Mouse (Mus musculus) heart, embryonic 11.5 days (tissue): ENCODE measurements around the gene Olfr430. TPM values are rescaled to one million over a fixed set of nuclear protein-coding genes. Genes with fewer than 3 reads are reported as not detected.
"Not testable (repeated sequence)": the region's sequence is repeated elsewhere in the genome, so short reads cannot be mapped to it uniquely, and the experiment has no call there.

Experiments used
- ATAC-seq: fragments of 200-750 bp; cut with Nextera tagmentation; replicated peaks from 2 replicates; pipeline ENCODE4 v1.8.0; 2017; ENCODE audit warnings: moderate library complexity; ENCODE audit not compliant: insufficient number of reproducible peaks, low FRiP score, low TSS enrichment
- H3K27ac ChIP-seq: fragments of 300-500 bp; sonication (generic); 2 replicates; pipeline ENCODE4 v1.5.1; 2014; ENCODE audit warnings: mild to moderate bottlenecking, low read depth, low read length
- H3K27me3 ChIP-seq: fragments of 300-500 bp; sonication (generic); 2 replicates; pipeline ENCODE4 v1.6.1; 2014; ENCODE audit warnings: mild to moderate bottlenecking, low read length, mixed read lengths; ENCODE audit not compliant: control insufficient read depth, insufficient read depth
- H3K36me3 ChIP-seq: fragments of 300-500 bp; sonication (generic); 2 replicates; pipeline ENCODE4 v1.6.1; 2014; ENCODE audit warnings: mild to moderate bottlenecking, low read length, moderate library complexity, mixed read lengths; ENCODE audit not compliant: control insufficient read depth, insufficient read depth
- H3K4me1 ChIP-seq: fragments of 300-500 bp; sonication (generic); 2 replicates; pipeline ENCODE4 v1.6.1; 2014; ENCODE audit warnings: low read length; ENCODE audit not compliant: control insufficient read depth, insufficient read depth
- H3K4me2 ChIP-seq: fragments of 300-500 bp; sonication (generic); 2 replicates; pipeline ENCODE4 v1.6.1; 2014; ENCODE audit warnings: mild to moderate bottlenecking, moderate library complexity
- H3K4me3 ChIP-seq: fragments of 300-500 bp; sonication (generic); 2 replicates; pipeline ENCODE4 v1.5.1; 2014; ENCODE audit warnings: low read depth, low read length
- H3K9ac ChIP-seq: fragments of 300-500 bp; sonication (generic); 2 replicates; pipeline ENCODE4 v1.6.1; 2014; ENCODE audit warnings: mild to moderate bottlenecking, low read depth, low read length, moderate library complexity
- H3K9me3 ChIP-seq: fragments of 300-500 bp; sonication (generic); replicated peaks from 2 replicates; pipeline ENCODE4 v1.6.1; 2016; ENCODE audit warnings: low read length; ENCODE audit not compliant: control insufficient read depth
- WGBS: fragments of 180-500 bp; shearing (Covaris S2); extraction: QIAGEN DNeasy Blood & Tissue Kit; methylation state at CpG from one replicate; pipeline ENCODE4 v1.1.7; 2014; ENCODE audit not compliant: insufficient replicate concordance; 5-methylcytosine and 5-hydroxymethylcytosine counted together
- polyA plus RNA-seq: library from polyadenylated mRNA; unstranded; fragments of >200 nt; fragmentation: Nextera tagmentation; extraction: Ambion mirVana; gene quantifications from 2 replicates; pipeline ENCODE4 v1.2.1, GENCODE M21; 2014

The Olfr430 gene
- polyA plus RNA-seq, result not detected in 2 replicates

DNA sequence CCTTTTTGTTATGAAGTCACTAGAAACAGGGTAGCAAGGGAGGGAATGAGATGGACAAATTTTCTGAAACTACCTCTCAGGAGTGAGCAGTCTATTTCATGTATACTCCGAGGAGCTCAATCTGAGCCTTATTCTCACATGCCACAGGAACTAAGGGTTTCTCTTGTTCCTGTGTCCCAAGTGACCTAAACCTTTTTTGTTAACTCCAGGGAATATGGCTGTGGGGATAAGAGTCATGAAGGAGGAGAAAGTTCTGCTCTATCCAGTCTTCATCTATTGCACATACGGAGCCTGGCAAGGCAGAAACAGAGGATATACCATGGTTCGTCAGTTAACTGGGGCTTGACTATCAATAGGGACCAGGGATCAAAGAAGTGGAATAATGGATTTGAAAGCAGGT lies at the start of gene Olfr430:
Gene Olfr430, plus strand, starts transcription at position 301 of the 400 bp plus-strand sequence.
- Histone ChIP-seq H3K4me3 (no peak within 1 kb of the TSS), H3K4me1 (no peaks in the 10 kb centered on the region), H3K27me3 (no peaks in the 10 kb centered on the region), H3K4me2 (no peak within 1 kb of the TSS), H3K27ac (no peak within 1 kb of the TSS), H3K9ac (no peak within 1 kb of the TSS), H3K36me3 (no peaks in the 10 kb centered on the region), H3K9me3 (no peaks in the 10 kb centered on the region)
- ATAC-seq, result no peak
- 74% methylated on average over 3 of the region's 3 CpGs for WGBS

DNA sequence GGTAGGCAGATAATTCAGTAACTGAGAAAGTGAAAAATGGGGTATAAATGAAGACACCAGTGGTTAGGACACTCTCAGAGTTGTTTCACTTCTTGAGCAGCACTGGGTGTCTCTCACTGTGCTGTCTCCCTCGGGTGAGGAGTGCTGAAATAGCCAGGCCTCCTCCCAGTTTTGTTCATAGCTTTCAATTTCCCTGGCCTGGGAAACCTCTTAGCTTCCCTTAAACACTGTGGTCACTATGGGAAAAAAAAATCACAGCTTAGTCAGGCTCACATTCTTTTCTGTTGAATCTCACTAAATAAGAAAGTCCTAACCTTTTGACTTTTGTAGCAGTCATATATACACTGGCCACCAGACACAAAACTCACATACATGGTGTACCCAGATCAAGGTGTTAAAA lies 34.7 kb upstream of the Olfr430 start, which contains the start of gene Ifi205:
Gene Ifi205, minus strand, starts transcription at position 113 of the 400 bp plus-strand sequence.
- no peaks in the 10 kb centered on the region for H3K36me3 ChIP-seq
- ATAC-seq, result no peak
- H3K9me3 ChIP-seq, result no peaks in the 10 kb centered on the region
- WGBS, result 43% methylated on average over 1 of the region's 1 CpGs
- H3K4me3 ChIP-seq, result no peak within 1 kb of the TSS
- H3K4me2 ChIP-seq, result no peak within 1 kb of the TSS
- no peak within 1 kb of the TSS for H3K9ac ChIP-seq
- H3K27me3 ChIP-seq, result no peaks in the 10 kb centered on the region
- H3K27ac ChIP-seq, result no peak within 1 kb of the TSS
- no peaks in the 10 kb centered on the region for H3K4me1 ChIP-seq

DNA sequence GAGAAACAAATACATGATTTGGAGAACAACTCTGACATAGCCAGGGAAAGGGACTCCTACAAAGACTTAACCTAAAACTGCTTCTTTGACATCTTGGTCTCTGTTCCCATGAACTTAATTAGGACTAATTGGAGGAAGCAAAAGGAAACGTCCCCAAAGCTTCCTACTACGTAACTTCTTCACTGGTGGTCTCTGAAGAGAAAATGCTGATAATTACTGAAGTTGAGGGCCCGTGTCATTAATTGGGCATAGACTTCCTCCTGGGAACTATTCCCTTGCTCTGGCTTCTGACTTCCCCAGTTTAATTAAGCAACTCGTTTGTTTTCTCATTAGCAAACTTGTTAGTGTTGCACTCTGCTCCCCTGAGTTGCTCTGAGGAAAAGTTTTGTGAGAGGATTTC lies 30.6 kb upstream of the Olfr430 start:
- Histone ChIP-seq H3K4me1 (no peaks in the 10 kb centered on the region), H3K4me2 (no peak overlapping the region), H3K27me3 (no peaks in the 10 kb centered on the region), H3K36me3 (no peaks in the 10 kb centered on the region), H3K27ac (no peak overlapping the region), H3K9me3 (no peaks in the 10 kb centered on the region), H3K4me3 (no peak overlapping the region), H3K9ac (no peak overlapping the region)
- WGBS, result 60% methylated on average over 4 of the region's 4 CpGs
- ATAC-seq, result no peak

DNA sequence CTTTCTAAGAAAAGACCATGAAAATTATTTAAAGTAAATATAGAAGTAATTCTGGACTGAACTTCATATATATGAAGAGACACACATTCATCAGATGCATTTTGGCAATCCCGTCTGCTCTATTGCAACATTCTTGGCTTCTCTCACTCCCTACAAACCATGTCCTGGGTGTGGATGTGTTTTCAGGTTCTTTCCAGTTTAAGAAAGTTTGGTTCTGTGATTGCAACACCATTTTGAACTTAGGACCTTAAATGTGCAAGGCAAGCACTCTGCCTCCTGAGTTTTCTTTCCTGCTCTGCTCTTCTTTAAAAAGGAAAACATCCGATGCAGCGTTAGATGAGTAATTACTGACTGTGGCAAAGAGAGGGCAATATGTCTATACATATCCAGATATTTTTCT lies 27.9 kb upstream of the Olfr430 start:
- Histone ChIP-seq H3K27ac (no peak overlapping the region), H3K4me3 (no peak overlapping the region), H3K36me3 (no peaks in the 10 kb centered on the region), H3K4me1 (no peaks in the 10 kb centered on the region), H3K4me2 (no peak overlapping the region), H3K9me3 (no peaks in the 10 kb centered on the region), H3K9ac (no peak overlapping the region), H3K27me3 (no peaks in the 10 kb centered on the region)
- WGBS, result 85% methylated on average over 3 of the region's 3 CpGs
- no peak for ATAC-seq

DNA sequence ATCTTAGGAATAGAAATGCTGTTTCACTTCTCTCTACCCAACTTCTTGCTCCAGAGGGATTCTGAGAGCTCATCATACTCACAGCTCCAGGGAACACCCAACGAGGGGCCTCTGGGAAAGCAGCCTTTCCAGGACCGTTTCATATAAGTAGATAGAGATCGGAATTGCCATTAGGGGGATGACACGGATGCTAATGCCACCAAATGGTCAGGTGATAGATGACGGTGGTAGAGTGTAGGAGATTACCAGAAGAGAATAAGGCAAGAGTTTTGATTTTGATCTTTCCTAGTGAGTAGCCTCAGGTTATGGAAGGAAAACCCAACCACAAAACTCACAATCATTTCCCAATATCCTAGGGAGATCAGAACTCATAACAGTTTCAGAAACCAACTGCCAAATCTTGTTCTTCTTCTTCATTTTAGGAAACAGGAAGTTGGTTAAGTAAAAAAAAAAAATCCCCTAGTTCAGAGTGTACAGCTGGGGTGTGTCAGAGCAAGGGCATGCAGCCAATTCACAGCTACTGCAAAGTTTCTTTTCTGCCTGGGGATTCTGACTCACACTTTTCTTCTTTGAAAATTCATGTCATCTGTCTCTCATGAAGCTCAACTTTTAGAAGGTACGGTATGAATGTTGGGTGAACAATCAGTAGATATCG lies 25.8 kb upstream of the Olfr430 start, which contains the start of gene Olfr433:
Gene Olfr433, plus strand, starts transcription at position 183 of the 655 bp plus-strand sequence.
- WGBS, result 64% methylated on average over 7 of the region's 7 CpGs
- no peaks in the 10 kb centered on the region for H3K4me1 ChIP-seq
- no peak within 1 kb of the TSS for H3K27ac ChIP-seq
- H3K9me3 ChIP-seq, result no peaks in the 10 kb centered on the region
- no peaks in the 10 kb centered on the region for H3K27me3 ChIP-seq
- H3K4me2 ChIP-seq, result no peak within 1 kb of the TSS
- no peak within 1 kb of the TSS for H3K9ac ChIP-seq
- no peaks in the 10 kb centered on the region for H3K36me3 ChIP-seq
- no peak within 1 kb of the TSS for H3K4me3 ChIP-seq
- no peak for ATAC-seq

DNA sequence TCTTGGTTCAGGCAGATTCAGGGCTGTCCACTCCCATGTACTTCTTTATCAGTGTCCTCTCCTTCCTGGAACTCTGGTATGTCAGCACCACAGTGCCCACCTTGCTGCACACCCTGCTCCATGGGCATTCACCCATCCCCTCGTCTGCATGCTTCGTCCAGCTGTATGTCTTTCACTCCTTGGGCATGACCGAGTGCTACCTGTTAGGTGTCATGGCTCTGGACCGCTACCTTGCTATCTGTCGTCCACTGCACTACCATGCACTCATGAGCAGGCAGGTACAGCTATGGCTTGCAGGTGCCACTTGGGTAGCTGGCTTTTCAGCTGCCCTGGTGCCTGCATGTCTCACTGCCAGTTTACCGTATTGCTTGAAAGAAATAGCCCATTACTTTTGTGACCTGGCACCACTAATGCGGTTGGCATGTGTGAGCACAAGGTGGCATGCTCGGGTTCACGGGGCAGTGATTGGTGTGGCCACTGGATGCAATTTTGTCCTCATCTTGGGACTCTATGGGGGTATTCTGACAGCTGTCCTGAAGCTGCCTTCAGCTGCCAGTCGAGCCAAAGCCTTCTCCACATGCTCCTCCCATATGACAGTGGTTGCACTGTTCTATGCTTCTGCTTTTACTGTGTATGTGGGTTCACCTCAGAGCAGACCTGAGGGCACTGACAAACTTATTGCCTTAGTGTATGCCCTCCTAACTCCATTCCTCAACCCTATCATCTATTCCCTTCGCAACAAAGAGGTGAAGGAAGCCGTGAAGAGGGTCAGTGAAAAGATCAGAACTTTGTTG lies 24.1 kb upstream of the Olfr430 start:
- ATAC-seq, result 0 out of 2 replicates have a peak, but pooled peaks have one; percentile 22
- H3K4me3 ChIP-seq, H3K27ac ChIP-seq, H3K4me2 ChIP-seq, H3K36me3 ChIP-seq, H3K9ac ChIP-seq, H3K9me3 ChIP-seq, H3K4me1 ChIP-seq, H3K27me3 ChIP-seq: not testable (repeated sequence)
- WGBS, result 80% methylated on average over 12 of the region's 12 CpGs

DNA sequence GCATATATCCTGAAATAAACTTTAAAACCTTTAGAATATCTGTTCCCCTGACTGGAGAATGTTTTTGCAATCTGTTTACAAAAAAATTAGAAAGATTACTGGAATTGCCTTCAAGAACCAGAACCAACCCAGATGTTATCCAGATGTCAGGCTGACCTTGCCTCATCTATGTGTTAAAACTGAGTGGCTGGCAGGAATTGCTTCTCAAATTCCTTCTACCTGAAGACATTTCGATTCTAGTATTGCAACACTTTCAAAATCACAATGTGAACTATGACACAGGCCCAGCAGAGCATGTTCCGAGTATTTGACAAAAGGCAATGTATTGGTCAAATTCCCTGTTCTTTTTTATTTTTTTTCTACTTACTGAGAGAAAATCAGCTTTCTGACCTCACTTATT lies 22.0 kb upstream of the Olfr430 start:
- no peaks in the 10 kb centered on the region for H3K27me3 ChIP-seq
- H3K36me3 ChIP-seq, result no peaks in the 10 kb centered on the region
- H3K4me3 ChIP-seq, result no peak overlapping the region
- no peak overlapping the region for H3K27ac ChIP-seq
- ATAC-seq, result no peak
- 71% methylated on average over 2 of the region's 2 CpGs for WGBS
- H3K4me1 ChIP-seq, result no peaks in the 10 kb centered on the region
- H3K9ac ChIP-seq, result no peak overlapping the region
- no peaks in the 10 kb centered on the region for H3K9me3 ChIP-seq
- H3K4me2 ChIP-seq, result no peak overlapping the region

DNA sequence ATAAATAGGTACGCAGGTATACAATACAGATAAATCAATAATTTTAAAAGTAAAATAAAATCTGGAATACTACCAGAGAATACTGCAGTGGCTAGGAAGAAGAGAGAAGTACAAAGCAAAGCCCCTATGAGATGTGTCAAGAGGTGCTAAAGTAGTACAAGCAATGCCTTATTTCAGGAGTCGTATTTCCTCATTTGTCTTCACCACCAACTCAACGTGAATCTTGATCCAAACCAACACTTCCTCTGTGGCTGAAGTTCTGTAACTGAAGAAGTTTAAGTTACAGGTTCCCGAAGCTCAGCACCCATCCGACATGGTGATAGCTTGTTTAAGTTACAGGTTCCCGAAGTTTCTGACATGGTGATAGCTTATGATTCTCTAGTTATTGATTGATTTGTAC lies 18.2 kb upstream of the Olfr430 start:
- H3K9me3 ChIP-seq, H3K4me1 ChIP-seq, H3K27ac ChIP-seq, H3K4me2 ChIP-seq, H3K36me3 ChIP-seq, ATAC-seq, H3K4me3 ChIP-seq, H3K9ac ChIP-seq, H3K27me3 ChIP-seq: not testable (repeated sequence)
- WGBS, result 73% methylated on average over 6 of the region's 6 CpGs
